Mouse (Mus musculus): ENCODE data around the gene Knop1. TPM values are rescaled to one million over a fixed set of nuclear protein-coding genes. Genes with fewer than 3 reads are reported as not detected.

Gene Knop1
- total and polyA plus RNA-seq, 3 experiments, result 28.1 to 60.9 (median 35.0) TPM

GRCm38 (mm10) chr7:118816275-118816674 is 39.8 kb downstream of the Knop1 start:
- no peaks in the 10 kb centered on the region for H3K79me2 ChIP-seq (replicated peaks; ENCODE audit: control insufficient read depth, extremely low read depth, insufficient read depth, poor library complexity, severe bottlenecking)
- H3K4me2 ChIP-seq (ENCODE audit: insufficient read depth, low read depth, poor library complexity, severe bottlenecking), result no peak overlapping the region
- no peaks in the 10 kb centered on the region for H3K9me3 ChIP-seq (replicated peaks; ENCODE audit: low read length)
- no peak for DNase-seq (ENCODE audit: extremely low read depth)
- dilution Hi-C loops (cut with MboI; ENCODE audit: extremely low pct_ligation_motif_present, extremely low pct_unique_long_range_greater_than_20kb, low sequenced_read_pairs), result no loop called here
- H3K27me3 ChIP-seq (replicated peaks), result no peaks in the 10 kb centered on the region
- H3K4me3 ChIP-seq (replicated peaks in 1 of 3; ENCODE audit: low read depth in 2 of 3, low read length in 2 of 3, poor library complexity in 1 of 3), result no peak overlapping the region
- peaks cover 50 to 82% of the 10 kb centered on the region in 2 experiments for H3K36me3 ChIP-seq (replicated peaks in 1 of 2; ENCODE audit: control insufficient read depth in 1 of 2, insufficient read depth in 1 of 2, low read length in 1 of 2)
- H3K9ac ChIP-seq (ENCODE audit: insufficient read depth, low read depth), result no peak overlapping the region
- H3K4me1 ChIP-seq (ENCODE audit: control insufficient read depth in 1 of 2, insufficient read depth in 2 of 2), result no peaks in the 10 kb centered on the region
- TF ChIP-seq SMC3 (IDR thresholded peaks at IDR 0.05; ENCODE audit: low read depth, low read length) (no peak), PAX5 (IDR thresholded peaks at IDR 0.05; ENCODE audit: low read length) (no peak), MXI1 (IDR thresholded peaks at IDR 0.05; ENCODE audit: low read depth, low read length) (no peak), EP300 (IDR thresholded peaks at IDR 0.05; ENCODE audit: low read length) (no peak), RCOR1 (conservative IDR thresholded peaks at IDR 0.05; ENCODE audit: low read depth, low read length) (no peak), USF2 (conservative IDR thresholded peaks at IDR 0.05; ENCODE audit: low read depth, low read length) (no peak), IRF4 (IDR thresholded peaks at IDR 0.05; ENCODE audit: low read depth, low read length) (no peak), ZC3H11A (IDR thresholded peaks at IDR 0.05; ENCODE audit: low read depth, low read length) (no peak), SIN3A (IDR thresholded peaks at IDR 0.05; ENCODE audit: low read length) (no peak), MAFK (IDR thresholded peaks at IDR 0.05; ENCODE audit: insufficient replicate concordance, low read length) (no peak), USF1 (IDR thresholded peaks at IDR 0.05; ENCODE audit: low read depth, low read length) (no peak), TCF12 (IDR thresholded peaks at IDR 0.05; ENCODE audit: low read depth, low read length) (no peak), MYC (IDR thresholded peaks at IDR 0.05; ENCODE audit: low read depth, low read length) (no peak), ETS1 (conservative IDR thresholded peaks at IDR 0.05; ENCODE audit: low read depth, low read length) (no peak), MAX (IDR thresholded peaks at IDR 0.05; ENCODE audit: low read length) (no peak), CHD2 (IDR thresholded peaks at IDR 0.05; ENCODE audit: low read length) (no peak)
- no peak overlapping the region for H3K27ac ChIP-seq (ENCODE audit: insufficient read depth, low read depth)
- in situ Hi-C loops (cut with MboI; ENCODE audit: low pct_ligation_motif_present, low pct_unique_long_range_greater_than_20kb, low sequenced_read_pairs), result no loop called here

GRCm38 (mm10) chr7:118813592-118813991 is 42.5 kb downstream of the Knop1 start:
- Histone ChIP-seq H3K4me3 (replicated peaks in 1 of 3; ENCODE audit: low read depth in 2 of 3, low read length in 2 of 3, poor library complexity in 1 of 3) (no peak overlapping the region), H3K79me2 (replicated peaks; ENCODE audit: control insufficient read depth, extremely low read depth, insufficient read depth, poor library complexity, severe bottlenecking) (no peaks in the 10 kb centered on the region), H3K4me2 (ENCODE audit: insufficient read depth, low read depth, poor library complexity, severe bottlenecking) (no peak overlapping the region), H3K27ac (ENCODE audit: insufficient read depth, low read depth) (no peak overlapping the region), H3K36me3 (replicated peaks in 1 of 2; ENCODE audit: control insufficient read depth in 1 of 2, insufficient read depth in 1 of 2, low read length in 1 of 2) (peaks cover 57 to 85% of the 10 kb centered on the region in 2 experiments), H3K9me3 (replicated peaks; ENCODE audit: low read length) (no peaks in the 10 kb centered on the region), H3K4me1 (ENCODE audit: control insufficient read depth in 1 of 2, insufficient read depth in 2 of 2) (no peaks in the 10 kb centered on the region), H3K9ac (ENCODE audit: insufficient read depth, low read depth) (no peak overlapping the region), H3K27me3 (replicated peaks) (no peaks in the 10 kb centered on the region)
- TF ChIP-seq CHD1 (IDR thresholded peaks at IDR 0.05; ENCODE audit: low read depth, low read length), result no peak
- no peak for TF ChIP-seq GABPA (IDR thresholded peaks at IDR 0.05; ENCODE audit: insufficient replicate concordance, low read depth, low read length)
- no peak for TF ChIP-seq ZKSCAN1 (IDR thresholded peaks at IDR 0.05; ENCODE audit: borderline replicate concordance, low read depth, low read length)
- no peak for TF ChIP-seq HCFC1 (IDR thresholded peaks at IDR 0.05; ENCODE audit: low read depth, low read length)
- no peak for TF ChIP-seq MAFK (IDR thresholded peaks at IDR 0.05; ENCODE audit: insufficient replicate concordance, low read length)
- TF ChIP-seq MEF2A (IDR thresholded peaks at IDR 0.05; ENCODE audit: borderline replicate concordance, low read depth, low read length), result no peak
- no peak for TF ChIP-seq EP300 (IDR thresholded peaks at IDR 0.05; ENCODE audit: low read length)
- dilution Hi-C loops (cut with MboI; ENCODE audit: extremely low pct_ligation_motif_present, extremely low pct_unique_long_range_greater_than_20kb, low sequenced_read_pairs), result no loop called here
- DNase-seq (ENCODE audit: extremely low read depth), result no peak
- in situ Hi-C loops (cut with MboI; ENCODE audit: low pct_ligation_motif_present, low pct_unique_long_range_greater_than_20kb, low sequenced_read_pairs), result no loop called here
